Mouse (Mus musculus): ENCODE data around the gene Fuk.
"Not testable (repeated sequence)": the region's sequence is repeated elsewhere in the genome, so short reads cannot be mapped to it uniquely, and the experiment has no call there.

Fuk gene

GRCm38 (mm10) chr8:110919341-110920031, 17.2 kb upstream of the Fuk start, which contains the start of gene St3gal2:
Gene St3gal2, plus strand, starts transcription at chr8:110919922.
- DNase-seq (ENCODE audit: low spot score in 2 of 2), result peak; percentile 90

- DNase-seq (ENCODE audit: low spot score in 2 of 2), result no peak
Measured at GRCm38 (mm10) chr8:110918460-110918859, 16.2 kb upstream of the Fuk start.

GRCm38 (mm10) chr8:110918027-110918426, 15.7 kb upstream of the Fuk start:
- DNase-seq (ENCODE audit: low spot score in 2 of 2), result no peak

GRCm38 (mm10) chr8:110917415-110917814, 15.1 kb upstream of the Fuk start:
- no peak for DNase-seq (ENCODE audit: low spot score in 2 of 2)

GRCm38 (mm10) chr8:110911576-110912570, 9.6 kb upstream of the Fuk start:
- no peak for DNase-seq (ENCODE audit: low spot score in 2 of 2)

GRCm38 (mm10) chr8:110909850-110910249, 7.6 kb upstream of the Fuk start:
- not testable (repeated sequence) for DNase-seq (ENCODE audit: low spot score in 2 of 2)

GRCm38 (mm10) chr8:110906682-110907081, 4.4 kb upstream of the Fuk start:
- no peak for DNase-seq (ENCODE audit: low spot score in 2 of 2)

- DNase-seq (ENCODE audit: low spot score in 2 of 2), result no peak
Measured at GRCm38 (mm10) chr8:110905404-110905803, 3.1 kb upstream of the Fuk start.

GRCm38 (mm10) chr8:110902579-110902965, 284 bp upstream of the Fuk start:
- no peak for DNase-seq (ENCODE audit: low spot score in 2 of 2)

- DNase-seq (ENCODE audit: low spot score in 2 of 2), result no peak
Measured at GRCm38 (mm10) chr8:110901056-110901455, 1.2 kb downstream of the Fuk start.

GRCm38 (mm10) chr8:110897495-110897894, 4.8 kb downstream of the Fuk start:
- no peak for DNase-seq (ENCODE audit: low spot score in 2 of 2)

GRCm38 (mm10) chr8:110895812-110896211, 6.5 kb downstream of the Fuk start:
- DNase-seq (ENCODE audit: low spot score in 2 of 2), result no peak

- no peak for DNase-seq (ENCODE audit: low spot score in 2 of 2)
Measured at GRCm38 (mm10) chr8:110895254-110895653, 7.0 kb downstream of the Fuk start.

GRCm38 (mm10) chr8:110894851-110895250, 7.4 kb downstream of the Fuk start:
- no peak for DNase-seq (ENCODE audit: low spot score in 2 of 2)

- DNase-seq (ENCODE audit: low spot score in 2 of 2), result no peak
Measured at GRCm38 (mm10) chr8:110892913-110893312, 9.4 kb downstream of the Fuk start.

- DNase-seq (ENCODE audit: low spot score in 2 of 2), result no peak
Measured at GRCm38 (mm10) chr8:110892040-110892439, 10.2 kb downstream of the Fuk start.

- DNase-seq (ENCODE audit: low spot score in 2 of 2), result no peak
Measured at GRCm38 (mm10) chr8:110889904-110890470, 12.3 kb downstream of the Fuk start.

GRCm38 (mm10) chr8:110888860-110889259, 13.4 kb downstream of the Fuk start:
- no peak for DNase-seq (ENCODE audit: low spot score in 2 of 2)

GRCm38 (mm10) chr8:110888441-110888840, 13.8 kb downstream of the Fuk start:
- DNase-seq (ENCODE audit: low spot score in 2 of 2), result no peak

- no peak for DNase-seq (ENCODE audit: low spot score in 2 of 2)
Measured at GRCm38 (mm10) chr8:110887551-110887950, 14.7 kb downstream of the Fuk start.

GRCm38 (mm10) chr8:110886634-110887033, 15.7 kb downstream of the Fuk start:
- no peak for DNase-seq (ENCODE audit: low spot score in 2 of 2)

- DNase-seq (ENCODE audit: low spot score in 2 of 2), result no peak
Measured at GRCm38 (mm10) chr8:110883824-110884223, 18.5 kb downstream of the Fuk start.
